Mouse (Mus musculus) activated CD4-positive, CD25-positive, alpha-beta regulatory T cell (primary cell): Measurements from ENCODE around the gene Shisal2a. TPM values are rescaled to one million over a fixed set of nuclear protein-coding genes. Genes with fewer than 3 reads are reported as not detected.

Experiments
- polyA plus RNA-seq, 2 experiments: library from polyadenylated mRNA; unstranded; fragments of 100-300 nt; shearing (Covaris generic); gene quantifications; one replicate each; pipeline ENCODE4 v1.2.1; 2017

Shisal2a gene
- polyA plus RNA-seq, result not detected

DNA sequence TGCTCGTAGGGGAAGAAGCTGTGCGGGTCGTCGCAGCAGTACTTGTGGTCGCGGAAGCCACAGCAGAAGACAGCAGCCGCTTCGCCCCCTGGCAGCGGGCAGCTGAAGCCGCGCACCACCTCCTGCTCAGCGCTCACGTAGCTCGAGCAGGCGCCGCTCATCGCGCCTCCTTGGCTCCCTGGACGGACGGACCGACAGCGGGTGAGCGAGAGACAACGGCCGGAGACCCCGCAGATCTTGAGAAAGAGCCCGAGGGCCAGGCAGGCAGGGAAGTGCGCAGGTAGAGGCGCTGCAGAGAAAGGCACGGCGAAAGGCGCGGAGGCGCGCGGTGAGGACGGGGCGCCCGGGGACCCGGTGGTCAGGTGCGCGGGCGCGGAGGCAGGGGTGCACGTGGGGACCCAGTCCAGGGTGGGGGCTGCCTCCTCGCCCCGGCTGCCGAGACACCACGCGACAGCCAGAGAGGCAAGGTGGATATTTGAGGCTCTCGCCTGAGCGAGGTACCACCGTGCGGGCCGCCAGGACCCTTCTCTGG, at the start of gene Shisal2a:
TSS of gene Shisal2a (minus strand) at position 167 of the 532 bp plus-strand sequence.

DNA sequence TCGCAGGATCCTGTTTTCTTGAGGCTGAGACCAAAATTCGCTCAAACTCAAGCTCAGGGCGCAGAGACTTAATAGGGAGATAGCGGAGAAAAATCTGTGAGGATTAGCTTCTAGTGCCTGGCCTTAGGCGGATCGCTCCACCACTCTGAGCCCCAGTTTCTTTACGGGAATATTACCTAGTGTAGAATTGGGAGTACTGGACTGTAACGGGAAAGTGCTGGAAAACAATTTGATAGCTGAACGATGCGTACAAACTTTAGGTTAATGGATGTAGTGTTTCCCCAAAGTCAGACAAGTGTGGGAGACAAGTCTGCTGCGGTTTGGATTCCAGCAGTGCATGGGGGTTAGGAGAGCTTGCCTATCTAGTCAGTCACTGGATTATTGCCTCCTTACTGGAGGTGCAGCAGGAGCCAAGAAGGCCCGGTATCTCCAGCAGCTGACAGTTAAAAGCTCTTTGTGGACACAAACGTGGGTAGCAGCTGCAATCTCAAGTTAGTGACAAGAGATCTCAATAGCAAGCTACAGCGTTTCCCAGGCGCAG, 23.8 kb upstream of the Shisal2a start, which contains the start of gene Gpx7:
TSS of gene Gpx7 (minus strand) at position 101 of the 541 bp plus-strand sequence.

DNA sequence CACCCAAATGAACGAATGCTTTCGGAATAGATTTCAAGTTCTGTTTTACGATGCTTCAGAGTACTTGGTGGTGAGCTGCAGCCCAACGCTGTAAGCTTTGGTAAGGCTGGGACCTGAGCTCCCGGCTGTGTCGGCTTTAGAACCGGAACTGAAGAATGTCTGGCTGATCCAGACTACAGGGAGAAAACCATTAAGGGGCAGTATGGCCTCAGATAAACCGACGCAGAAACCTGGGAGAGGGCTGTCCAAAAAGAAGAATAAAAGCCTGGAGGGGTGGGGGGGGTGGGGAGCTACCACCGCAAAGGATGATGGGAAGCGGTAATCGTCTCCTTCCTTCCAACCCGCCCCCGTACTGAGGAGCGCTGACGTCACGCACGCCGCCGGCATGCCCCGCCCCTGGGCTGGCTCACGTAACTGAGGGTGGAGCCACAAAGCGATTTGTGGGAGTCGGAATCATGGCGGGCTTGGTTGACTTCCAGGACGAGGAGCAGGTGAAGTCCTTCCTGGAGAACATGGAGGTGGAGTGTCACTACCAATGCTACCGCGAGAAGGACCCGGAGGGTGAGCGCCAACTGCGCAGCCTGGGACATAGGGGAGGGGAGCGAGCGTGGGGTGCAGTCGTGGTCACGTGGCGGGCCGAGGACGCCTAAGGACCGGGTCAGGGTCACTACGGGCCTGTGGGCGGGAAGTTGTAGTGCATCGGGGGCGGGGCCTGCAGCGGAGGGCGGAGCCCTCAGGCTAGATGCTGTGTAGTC, 55.2 kb downstream of the Shisal2a start, which contains the start of gene Coa7:
TSS of gene Coa7 (plus strand) at position 411 of the 755 bp plus-strand sequence.

Other genes starting within 250 kb of the Shisal2a start
- gene Scp2, start 238.4 kb downstream of the Shisal2a start, polyA plus RNA-seq, result 100 to 1,000 TPM; 270 to 352 TPM
- 1 to 10 TPM; 2.5 to 2.7 TPM for gene Echdc2, start 217.9 kb downstream of the Shisal2a start, polyA plus RNA-seq
- gene Zyg11a, start 165.3 kb downstream of the Shisal2a start, polyA plus RNA-seq, result under 1 TPM in 1 of 2 experiments, not detected in 1; 0.32 TPM
- 10 to 100 TPM; 20.5 to 21.8 TPM for gene Zyg11b, start 82.3 kb downstream of the Shisal2a start, polyA plus RNA-seq
- 10 to 100 TPM; 18.6 to 39.5 TPM for gene Coa7, start 55.2 kb downstream of the Shisal2a start, polyA plus RNA-seq
- gene Gpx7, start 23.6 kb upstream of the Shisal2a start, polyA plus RNA-seq, result 1 to 10 TPM; 2.1 to 3.4 TPM
- gene Tut4, start 76.1 kb upstream of the Shisal2a start, polyA plus RNA-seq, result 10 to 100 TPM; 76.3 to 87.0 TPM
- gene Prpf38a, start 196.0 kb upstream of the Shisal2a start, polyA plus RNA-seq, result 10 to 100 TPM; 54.8 to 57.0 TPM
- 1 to 10 TPM; 3.0 to 3.5 TPM for gene Orc1, start 196.1 kb upstream of the Shisal2a start, polyA plus RNA-seq
- gene Cc2d1b, start 236.6 kb upstream of the Shisal2a start, polyA plus RNA-seq, result 10 to 100 TPM; 49.8 to 78.2 TPM